Mouse (Mus musculus) MEL (cell line): ENCODE results near the gene Calm3. TPM values are rescaled to one million over a fixed set of nuclear protein-coding genes. Genes with fewer than 3 reads are reported as not detected.
A peak's percentile ranks its signal among the peaks of the same experiment; 100 is the strongest.

Experiments
- DNase-seq: peaks from one replicate; pipeline ENCODE4 v3.0.0; 2011; ENCODE audit warnings: low read depth, low spot score
- H3K27ac ChIP-seq: 2 replicates; pipeline ENCODE4 v1.5.1; 2012; ENCODE audit warnings: low read depth, mild to moderate bottlenecking, control low read depth, low read length, moderate library complexity; ENCODE audit not compliant: control insufficient read depth
- H3K27me3 ChIP-seq, 2 experiments: fragments of 150-350 bp in 1 of 2; sonication (generic) in 1 of 2; 2 replicates each; pipeline ENCODE4 v1.6.1; 2012; ENCODE audit warnings: low read length in 2 of 2, mild to moderate bottlenecking in 2 of 2, improper control_type of control experiment in 1 of 2, moderate library complexity in 1 of 2; ENCODE audit not compliant: insufficient read depth in 2 of 2, control insufficient read depth in 1 of 2
- H3K36me3 ChIP-seq, 2 experiments: 2 replicates each; pipeline ENCODE4 v1.6.1; 2012 to 2014; ENCODE audit warnings: low read length in 2 of 2, improper control_type of control experiment in 1 of 2, inconsistent platforms in 1 of 2, mild to moderate bottlenecking in 1 of 2; ENCODE audit not compliant: insufficient read depth in 2 of 2, control insufficient read depth in 1 of 2
- H3K4me1 ChIP-seq, 2 experiments: fragments of 150-350 bp in 1 of 2; sonication (generic) in 1 of 2; 2 replicates each; pipeline ENCODE4 v1.6.1; 2012; ENCODE audit warnings: low read length in 2 of 2, improper control_type of control experiment in 1 of 2, mild to moderate bottlenecking in 1 of 2; ENCODE audit not compliant: insufficient read depth in 2 of 2, control insufficient read depth in 1 of 2
- H3K4me3 ChIP-seq, 2 experiments: fragments of 150-350 bp in 1 of 2; sonication (generic) in 1 of 2; 2 replicates each; pipeline ENCODE4 v1.5.1; 2012; ENCODE audit warnings: low read depth in 2 of 2, low read length in 2 of 2, mild to moderate bottlenecking in 2 of 2, moderate library complexity in 2 of 2, control low read depth in 1 of 2, improper control_type of control experiment in 1 of 2; ENCODE audit not compliant: control insufficient read depth in 1 of 2, insufficient read depth in 1 of 2
- H3K79me2 ChIP-seq: 2 replicates; pipeline ENCODE4 v1.6.1; 2012; ENCODE audit warnings: mild to moderate bottlenecking, low read length, moderate library complexity; ENCODE audit not compliant: control insufficient read depth, poor library complexity, insufficient read depth
- H3K9ac ChIP-seq: 2 replicates; pipeline ENCODE4 v1.6.1; 2012; ENCODE audit warnings: low read depth, mild to moderate bottlenecking, control low read depth, low read length, moderate library complexity; ENCODE audit not compliant: control insufficient read depth, poor library complexity, severe bottlenecking
- H3K9me3 ChIP-seq: fragments of 150-350 bp; sonication (generic); replicated peaks from 2 replicates; pipeline ENCODE4 v1.6.1; 2012; ENCODE audit warnings: mild to moderate bottlenecking, low read length, improper control_type of control experiment, moderate library complexity; ENCODE audit not compliant: insufficient read depth
- BHLHE40 ChIP-seq: IDR thresholded peaks from 2 replicates; pipeline ENCODE4 v1.6.1; 2012; ENCODE audit warnings: low read depth, mild to moderate bottlenecking, inconsistent platforms, low read length, improper control_type of control experiment, borderline replicate concordance
- CHD2 ChIP-seq: IDR thresholded peaks from 2 replicates; pipeline ENCODE4 v1.6.1; 2011; ENCODE audit warnings: low read length, improper control_type of control experiment
- CTCF ChIP-seq, 3 experiments: IDR thresholded peaks in 2 of 3; conservative IDR thresholded peaks in 1 of 3; 2 replicates each; pipeline ENCODE4 v1.5.1; 2011 to 2012; ENCODE audit warnings: low read length in 3 of 3, low read depth in 2 of 3, mild to moderate bottlenecking in 2 of 3, improper control_type of control experiment in 1 of 3, inconsistent platforms in 1 of 3, mixed read lengths in 1 of 3, moderate library complexity in 1 of 3; ENCODE audit not compliant: control insufficient read depth in 1 of 3, insufficient read depth in 1 of 3, poor library complexity in 1 of 3, severe bottlenecking in 1 of 3
- JUND ChIP-seq: IDR thresholded peaks from 2 replicates; pipeline ENCODE4 v1.6.1; 2011; ENCODE audit warnings: low read depth, mild to moderate bottlenecking, improper control_type of control experiment, low read length
- MAX ChIP-seq: IDR thresholded peaks from 2 replicates; pipeline ENCODE4 v1.6.1; 2011; ENCODE audit warnings: low read length, improper control_type of control experiment
- MAZ ChIP-seq: IDR thresholded peaks from 2 replicates; pipeline ENCODE4 v1.6.1; 2012; ENCODE audit warnings: low read depth, mild to moderate bottlenecking, inconsistent platforms, low read length, improper control_type of control experiment
- MEF2A ChIP-seq: IDR thresholded peaks from 2 replicates; pipeline ENCODE4 v1.6.1; 2014; ENCODE audit warnings: low read depth, mild to moderate bottlenecking, inconsistent platforms, low read length, improper control_type of control experiment; ENCODE audit not compliant: poor library complexity, insufficient replicate concordance, severe bottlenecking; ENCODE audit errors: extremely low read depth
- MXI1 ChIP-seq: IDR thresholded peaks from 2 replicates; pipeline ENCODE4 v1.6.1; 2011; ENCODE audit warnings: mild to moderate bottlenecking, low read depth, low read length, improper control_type of control experiment
- MYB ChIP-seq: IDR thresholded peaks from 2 replicates; pipeline ENCODE4 v1.6.1; 2011; ENCODE audit warnings: mild to moderate bottlenecking, low read depth, low read length, improper control_type of control experiment
- NELFE ChIP-seq: IDR thresholded peaks from 2 replicates; pipeline ENCODE4 v1.6.1; 2011; ENCODE audit warnings: low read depth, low read length, improper control_type of control experiment
- POLR2A ChIP-seq, 2 experiments: IDR thresholded peaks; 2 replicates each; pipeline ENCODE4 v1.6.1; 2011 to 2012; ENCODE audit warnings: low read length in 2 of 2, mild to moderate bottlenecking in 2 of 2, control low read depth in 1 of 2, improper control_type of control experiment in 1 of 2, low read depth in 1 of 2, moderate library complexity in 1 of 2; ENCODE audit not compliant: control insufficient read depth in 1 of 2, insufficient read depth in 1 of 2, poor library complexity in 1 of 2
- RAD21 ChIP-seq: IDR thresholded peaks from 2 replicates; pipeline ENCODE4 v1.6.1; 2011; ENCODE audit warnings: mild to moderate bottlenecking, low read depth, low read length, improper control_type of control experiment
- SIN3A ChIP-seq: IDR thresholded peaks from 2 replicates; pipeline ENCODE4 v1.6.1; 2012; ENCODE audit warnings: low read length, improper control_type of control experiment, inconsistent platforms
- SMC3 ChIP-seq: IDR thresholded peaks from 2 replicates; pipeline ENCODE4 v1.6.1; 2011; ENCODE audit warnings: low read depth, low read length, improper control_type of control experiment
- USF2 ChIP-seq, 2 experiments: IDR thresholded peaks; 2 replicates each; pipeline ENCODE4 v1.6.1; 2011 to 2012; ENCODE audit warnings: improper control_type of control experiment in 2 of 2, low read length in 2 of 2, borderline replicate concordance in 1 of 2, inconsistent platforms in 1 of 2, low read depth in 1 of 2, mild to moderate bottlenecking in 1 of 2; ENCODE audit not compliant: insufficient read depth in 1 of 2
- ZC3H11A ChIP-seq: IDR thresholded peaks from 2 replicates; pipeline ENCODE4 v1.6.1; 2012; ENCODE audit warnings: low read depth, mild to moderate bottlenecking, inconsistent platforms, low read length, improper control_type of control experiment
- ZMIZ1 ChIP-seq: IDR thresholded peaks from 2 replicates; pipeline ENCODE4 v1.6.1; 2012; ENCODE audit warnings: low read depth, mild to moderate bottlenecking, inconsistent platforms, low read length, improper control_type of control experiment, moderate library complexity
- polyA plus RNA-seq, 2 experiments: library from polyadenylated mRNA; stranded (reverse) in 1 of 2; unstranded in 1 of 2; fragments of >175 nt in 1 of 2; fragments of >200 nt in 1 of 2; gene quantifications; 2 replicates each; pipeline versions ENCODE4 v1.2.1 to v1.2.4; 2012; ENCODE audit warnings: low replicate concordance in 2 of 2, low read depth in 1 of 2; ENCODE audit not compliant: insufficient read length in 2 of 2, insufficient read depth in 1 of 2, missing spikeins in 1 of 2
- total RNA-seq: library from RNA; depleted of rRNA; stranded (reverse); fragments of 300-350 nt; gene quantifications from 2 replicates; pipeline ENCODE4 v1.2.3, GENCODE M21; 2012

Gene Calm3
- total and polyA plus RNA-seq, 3 experiments, result 482 to 1,030 (median 515) TPM

DNA sequence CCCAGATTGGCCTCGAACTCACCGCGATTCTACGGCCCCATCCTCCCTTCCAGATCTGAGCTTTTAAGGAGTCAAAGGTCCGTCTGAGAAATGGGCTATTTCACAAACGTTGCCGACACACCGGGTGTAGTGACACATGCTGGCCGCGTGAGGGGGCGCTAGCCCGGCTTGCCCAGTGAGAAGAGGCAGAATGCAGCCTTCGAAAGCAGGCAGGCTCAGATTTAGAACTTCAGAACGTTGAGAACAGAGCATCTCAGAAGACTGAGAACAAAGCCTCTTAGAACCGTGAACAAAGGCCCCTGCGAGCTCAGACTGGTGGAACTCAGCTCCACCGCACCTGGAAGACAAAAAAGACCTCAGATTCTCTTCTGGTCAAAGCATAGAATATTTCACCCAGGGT lies 49.7 kb downstream of the Calm3 start:
- Histone ChIP-seq H3K4me1 (no peaks in the 10 kb centered on the region; a peak in 1 of 4 replicates), H3K36me3 (peaks cover 0 to 4% of the 10 kb centered on the region in 2 experiments; a peak in 2 of 4 replicates), H3K27ac (peak overlapping the region; percentile 11), H3K9me3 (no peaks in the 10 kb centered on the region), H3K27me3 (no peaks in the 10 kb centered on the region), H3K4me3 (peak overlapping the region; percentile 47 to 50), H3K9ac (peak overlapping the region; percentile 29), H3K79me2 (no peaks in the 10 kb centered on the region; the same call in 1 of the 2 replicates)
- TF ChIP-seq BHLHE40 (no peak), USF2 (IDR thresholded peaks at IDR 0.05; ENCODE audit: borderline replicate concordance in 1 of 2, insufficient read depth in 1 of 2, low read depth in 1 of 2, low read length in 2 of 2) (no peak), NELFE (no peak), SMC3 (peak; percentile 85), CTCF (IDR thresholded peaks at IDR 0.05 in 2 of 3, conservative IDR thresholded peaks at IDR 0.05 in 1 of 3; ENCODE audit: control insufficient read depth in 1 of 3, insufficient read depth in 1 of 3, low read depth in 2 of 3, low read length in 3 of 3, poor library complexity in 1 of 3, severe bottlenecking in 1 of 3) (peak; percentile 93 to 95 (median 94)), JUND (no peak), ZC3H11A (peak; percentile 63), SIN3A (peak; percentile 32), MEF2A (no peak), CHD2 (no peak), RAD21 (peak; percentile 75), MYB (no peak), MXI1 (no peak)
- DNase-seq, result peak; percentile 86

DNA sequence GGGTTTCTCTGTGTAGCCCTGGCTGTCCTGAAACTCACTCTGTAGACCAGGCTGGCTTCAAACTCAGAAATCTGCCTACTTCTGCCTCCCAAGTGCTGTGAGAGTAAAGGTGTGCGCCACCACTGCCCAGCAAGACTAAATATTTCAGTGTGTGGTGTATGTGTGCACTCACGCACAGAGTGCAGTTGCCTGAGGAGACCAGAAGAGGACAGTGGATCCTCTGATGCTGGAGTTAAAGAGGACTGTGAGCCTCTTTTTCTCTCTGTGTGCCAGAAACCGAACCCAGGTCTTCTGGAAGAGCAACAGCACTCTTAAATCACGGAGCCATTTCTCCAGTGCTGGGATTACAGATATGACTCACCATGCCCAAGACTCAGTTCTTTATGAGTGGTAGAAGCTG lies 50.5 kb downstream of the Calm3 start:
- Histone ChIP-seq H3K79me2 (no peaks in the 10 kb centered on the region; the same call in 1 of the 2 replicates), H3K9ac (no peak overlapping the region), H3K4me3 (no peak overlapping the region), H3K27ac (no peak overlapping the region), H3K36me3 (peaks cover 0 to 4% of the 10 kb centered on the region in 2 experiments; a peak in 2 of 4 replicates), H3K4me1 (no peaks in the 10 kb centered on the region; a peak in 1 of 4 replicates), H3K9me3 (no peaks in the 10 kb centered on the region), H3K27me3 (no peaks in the 10 kb centered on the region)
- DNase-seq, result peak; percentile 30
- TF ChIP-seq MAZ (no peak), POLR2A (IDR thresholded peaks at IDR 0.05; ENCODE audit: control insufficient read depth in 1 of 2, insufficient read depth in 1 of 2, low read depth in 1 of 2, low read length in 2 of 2, poor library complexity in 1 of 2) (no peak), MAX (no peak), ZMIZ1 (no peak), CTCF (IDR thresholded peaks at IDR 0.05 in 2 of 3, conservative IDR thresholded peaks at IDR 0.05 in 1 of 3; ENCODE audit: control insufficient read depth in 1 of 3, insufficient read depth in 1 of 3, low read depth in 2 of 3, low read length in 3 of 3, poor library complexity in 1 of 3, severe bottlenecking in 1 of 3) (peak in 2 of 3 experiments; percentile 14 to 15; a peak in 3 of 6 replicates)
